Mouse (Mus musculus): ENCODE measurements at regions not wholly inside any gene's neighbourhood (a gene's known extent, or its start where the extent isn't known, plus 50 kb on each side); places are given as distances from the start of the nearest gene placed in this dataset.

- TF ChIP-seq CTCF (IDR thresholded peaks at IDR 0.05; ENCODE audit: low read depth, low read length), result no peak
- no peak for TF ChIP-seq POLR2A (IDR thresholded peaks at IDR 0.05; ENCODE audit: insufficient read depth, low read length)
- TF ChIP-seq EP300 (IDR thresholded peaks at IDR 0.05; ENCODE audit: insufficient read depth, low read depth, low read length), result no peak
Observed at GRCm38 (mm10) chr10:23704048-23704447, 83.0 kb downstream of the Rps12 start.

Measured in ES-Bruce4 (cell line).